Mouse (Mus musculus): Measurements from ENCODE around the gene Prss12.
"Not testable (repeated sequence)": the region's sequence is repeated elsewhere in the genome, so short reads cannot be mapped to it uniquely, and the experiment has no call there.

Prss12 gene

GRCm38 (mm10) chr3:123481266-123481665 lies 34.6 kb downstream of the Prss12 start:
- no peak for DNase-seq (ENCODE audit: low spot score)

DNA sequence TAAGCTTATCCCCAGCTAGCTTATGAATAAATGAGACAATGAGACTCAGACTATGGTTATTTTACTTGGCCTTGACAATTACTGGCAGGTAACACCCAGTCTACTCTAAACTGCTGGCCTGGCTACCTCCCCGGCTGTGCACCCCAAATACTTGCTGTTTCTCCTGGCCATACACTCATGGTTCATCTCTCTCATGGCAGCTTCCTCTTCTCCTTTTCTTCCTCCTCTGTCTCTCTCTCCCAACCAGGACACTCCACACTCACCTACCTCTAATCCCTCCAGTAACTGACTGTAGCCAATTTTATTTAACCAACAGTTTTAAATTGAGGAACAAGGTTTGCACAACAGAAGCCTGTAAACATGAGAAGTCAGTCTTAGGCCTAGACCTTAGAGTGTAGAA lies 45.1 kb downstream of the Prss12 start:
- DNase-seq (ENCODE audit: low spot score): no peak

GRCm38 (mm10) chr3:123493163-123493562 lies 46.5 kb downstream of the Prss12 start:
- DNase-seq (ENCODE audit: low spot score): no peak

- no peak for DNase-seq (ENCODE audit: low spot score)
Measured at GRCm38 (mm10) chr3:123495088-123495487, 48.4 kb downstream of the Prss12 start.

DNA sequence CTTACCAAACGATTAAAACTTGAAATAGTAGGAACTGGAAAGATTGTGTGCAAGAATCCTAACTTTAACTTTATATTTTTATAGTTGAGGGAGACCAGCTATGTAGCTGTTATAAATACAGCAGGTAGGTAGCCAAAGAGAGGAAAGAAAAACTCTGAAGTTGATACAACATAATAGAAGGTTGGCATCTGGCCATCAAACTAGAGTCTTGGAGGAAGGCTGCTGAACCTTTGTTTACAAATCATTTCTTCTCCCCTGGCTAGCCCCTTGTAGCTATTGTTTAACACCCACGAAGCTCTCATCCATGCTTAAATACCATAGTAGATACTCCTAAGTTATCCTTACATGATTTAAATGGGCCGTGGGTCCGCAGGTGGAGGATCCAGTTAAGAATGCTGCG lies 52.1 kb downstream of the Prss12 start:
- DNase-seq (ENCODE audit: low spot score): no peak

DNA sequence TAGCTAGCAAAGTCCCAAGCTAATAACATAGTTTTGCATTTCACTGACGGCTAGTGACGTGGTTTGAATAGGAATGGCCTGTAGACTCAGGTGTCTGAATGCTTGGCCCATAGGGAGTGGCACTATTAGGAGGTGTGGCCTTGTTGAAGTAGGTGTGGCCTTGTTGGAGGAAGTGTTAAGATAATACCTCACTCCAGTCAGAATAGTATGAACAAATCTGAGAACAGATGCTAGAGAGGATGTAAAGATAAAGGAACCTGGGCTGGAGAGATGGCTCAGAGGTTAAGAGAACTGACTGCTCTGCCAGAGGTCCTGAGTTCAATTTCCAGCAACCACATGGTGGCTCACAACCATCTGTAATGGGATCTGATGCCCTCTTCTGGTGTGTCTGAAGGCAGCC lies 55.1 kb downstream of the Prss12 start:
- DNase-seq (ENCODE audit: low spot score): not testable (repeated sequence)

DNA sequence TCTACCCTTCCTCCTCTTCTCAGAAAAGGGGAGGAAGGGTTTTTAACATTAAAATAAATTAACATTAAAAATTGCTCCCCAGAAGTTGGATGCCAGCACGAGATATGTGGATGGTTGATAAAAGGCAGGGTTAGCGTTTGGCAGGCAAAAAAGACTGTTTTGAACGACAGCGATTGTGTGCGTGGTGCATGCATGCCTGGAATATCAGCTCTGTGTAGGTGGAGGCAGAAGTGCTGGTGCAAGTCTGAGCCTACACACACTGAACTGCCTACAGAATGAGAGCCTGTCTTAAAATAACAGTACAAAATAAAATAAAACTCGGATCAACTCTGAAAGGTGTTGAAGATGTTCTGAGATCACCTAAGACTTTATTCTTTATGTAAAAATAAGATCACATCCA lies 57.2 kb downstream of the Prss12 start:
- no peak for DNase-seq (ENCODE audit: low spot score)

DNA sequence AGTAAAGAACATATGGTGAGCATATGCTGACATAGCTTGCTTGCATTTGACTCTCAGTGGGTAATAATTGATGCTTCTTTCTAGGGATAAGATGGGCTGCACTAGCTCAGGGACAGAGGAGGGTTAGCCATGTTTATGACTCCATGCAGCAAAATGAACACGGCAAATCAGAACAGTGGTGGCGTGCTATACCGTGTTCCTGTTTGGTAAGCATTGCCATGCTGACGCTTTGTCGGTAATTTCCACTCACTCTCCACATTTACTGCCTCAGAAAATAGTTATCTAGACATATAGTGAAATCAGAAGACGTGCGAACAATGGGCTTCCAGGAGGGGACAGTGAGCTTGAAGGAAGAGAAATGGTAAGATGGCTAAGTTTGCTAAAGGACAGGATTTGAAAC lies 58.1 kb downstream of the Prss12 start:
- no peak for DNase-seq (ENCODE audit: low spot score)

DNA sequence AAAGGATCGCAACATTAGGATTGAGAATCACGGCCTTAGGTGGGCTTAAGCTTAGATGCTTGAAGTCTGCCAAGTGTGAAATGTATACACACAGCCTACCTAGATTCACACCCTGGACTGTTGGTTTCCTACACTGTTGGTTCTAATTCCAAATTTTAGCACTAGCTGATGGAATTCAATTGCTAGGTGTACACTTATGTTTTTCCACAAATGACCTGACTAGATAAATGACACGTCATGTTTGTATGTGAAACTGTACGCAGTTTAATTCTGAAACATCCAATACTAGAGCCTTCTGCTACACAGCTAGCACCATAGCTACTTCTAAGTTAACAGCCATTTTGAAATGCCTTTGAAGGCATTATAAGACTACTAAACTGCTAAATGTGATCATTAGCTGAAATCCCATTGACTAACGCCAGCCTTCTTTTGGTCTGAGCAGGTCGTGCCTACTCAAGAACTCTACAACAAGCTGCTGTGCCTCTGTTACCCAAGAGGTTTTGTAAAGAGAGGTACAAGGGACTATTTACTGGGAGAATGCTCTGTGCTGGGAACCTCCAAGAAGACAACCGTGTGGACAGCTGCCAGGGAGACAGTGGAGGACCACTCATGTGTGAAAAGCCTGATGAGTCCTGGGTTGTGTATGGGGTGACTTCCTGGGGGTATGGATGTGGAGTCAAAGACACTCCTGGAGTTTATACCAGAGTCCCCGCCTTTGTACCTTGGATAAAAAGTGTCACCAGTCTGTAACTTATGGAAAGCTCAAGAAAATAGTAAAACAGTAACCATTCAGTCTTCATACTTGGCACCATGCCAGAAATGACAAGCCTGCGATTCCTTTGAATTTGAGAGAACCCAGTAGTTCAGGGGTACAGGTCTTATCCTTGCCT lies 59.3 kb downstream of the Prss12 start:
- DNase-seq (ENCODE audit: low spot score): no peak

GRCm38 (mm10) chr3:123506699-123507662 lies 60.3 kb downstream of the Prss12 start:
- no peak for DNase-seq (ENCODE audit: low spot score)

DNA sequence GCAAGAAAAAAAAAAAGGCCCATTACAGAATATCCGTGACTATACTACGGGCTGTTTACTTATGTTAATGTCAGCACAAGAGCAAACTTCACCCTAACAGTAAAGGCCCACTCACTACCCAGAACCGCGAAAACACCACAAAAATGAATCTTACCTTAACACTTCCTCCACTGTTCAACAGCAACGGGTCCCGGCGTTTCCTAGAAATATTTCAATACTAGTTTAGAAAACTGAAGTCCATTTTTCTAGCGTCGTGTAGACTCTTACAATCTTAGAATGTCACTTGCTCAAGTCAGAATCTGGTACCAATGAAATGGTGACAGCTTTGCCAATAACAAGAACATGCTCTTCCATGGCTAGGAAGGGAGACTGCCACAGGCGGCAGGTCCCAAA lies 60.9 kb downstream of the Prss12 start:
- DNase-seq (ENCODE audit: low spot score): no peak

- peak; percentile 99 for DNase-seq (ENCODE audit: low spot score)
Measured at GRCm38 (mm10) chr3:123508056-123508674, 61.5 kb downstream of the Prss12 start.

DNA sequence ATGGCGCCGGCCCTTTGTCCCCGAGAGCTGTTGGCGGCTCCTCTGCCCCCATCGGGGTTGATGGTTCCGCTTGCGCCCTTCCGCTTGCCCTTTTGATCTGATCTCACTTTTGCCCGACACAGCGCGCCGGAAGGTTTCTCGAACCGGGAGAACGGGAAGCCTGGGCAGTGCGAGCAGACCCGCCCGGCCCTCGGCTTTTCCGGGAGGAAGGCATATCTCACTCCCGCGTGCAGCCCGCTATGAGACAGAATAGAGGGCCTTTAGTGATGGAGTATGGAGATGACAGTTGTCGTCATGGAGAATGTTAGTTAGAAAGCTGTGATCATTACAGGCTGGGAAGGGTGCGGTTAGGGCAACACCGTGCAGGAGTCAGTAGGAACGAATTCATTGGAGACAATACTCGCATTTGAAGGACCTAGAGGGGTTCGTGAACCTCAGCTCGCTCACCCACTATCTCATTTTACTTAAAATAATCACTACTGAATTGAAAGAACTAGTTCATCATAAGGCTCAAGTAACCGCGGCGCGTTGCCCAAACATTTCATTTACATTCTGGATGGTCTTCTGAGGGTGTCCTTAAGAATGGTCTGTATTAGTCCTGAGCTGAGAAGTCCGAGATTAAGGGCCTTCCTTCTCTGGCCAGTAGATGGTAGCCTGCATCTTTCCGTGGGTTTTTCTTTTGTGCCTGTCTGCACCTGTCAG lies 62.1 kb downstream of the Prss12 start:
- no peak for DNase-seq (ENCODE audit: low spot score)

DNA sequence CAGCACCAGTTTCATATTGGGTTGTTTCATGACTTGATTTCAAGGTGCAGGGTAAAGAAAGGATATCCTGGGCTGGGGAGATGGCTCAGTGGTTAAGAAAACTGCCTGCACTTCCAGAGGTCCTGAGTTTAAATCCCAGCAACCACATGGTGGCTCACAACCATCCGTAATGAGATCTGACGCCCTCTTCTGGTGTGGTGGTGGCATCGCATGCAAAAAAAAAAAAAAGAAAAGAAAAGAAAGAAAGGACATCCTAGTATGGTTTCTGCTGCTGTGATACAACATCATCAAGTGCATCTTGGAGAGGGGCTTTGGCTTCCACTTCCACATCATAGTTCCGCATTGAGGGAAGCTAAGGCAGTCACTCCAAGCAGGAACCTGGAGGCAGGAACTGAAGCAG lies 65.1 kb downstream of the Prss12 start:
- DNase-seq (ENCODE audit: low spot score): no peak

- DNase-seq (ENCODE audit: low spot score): no peak
Measured at GRCm38 (mm10) chr3:123514886-123515285, 68.2 kb downstream of the Prss12 start.

DNA sequence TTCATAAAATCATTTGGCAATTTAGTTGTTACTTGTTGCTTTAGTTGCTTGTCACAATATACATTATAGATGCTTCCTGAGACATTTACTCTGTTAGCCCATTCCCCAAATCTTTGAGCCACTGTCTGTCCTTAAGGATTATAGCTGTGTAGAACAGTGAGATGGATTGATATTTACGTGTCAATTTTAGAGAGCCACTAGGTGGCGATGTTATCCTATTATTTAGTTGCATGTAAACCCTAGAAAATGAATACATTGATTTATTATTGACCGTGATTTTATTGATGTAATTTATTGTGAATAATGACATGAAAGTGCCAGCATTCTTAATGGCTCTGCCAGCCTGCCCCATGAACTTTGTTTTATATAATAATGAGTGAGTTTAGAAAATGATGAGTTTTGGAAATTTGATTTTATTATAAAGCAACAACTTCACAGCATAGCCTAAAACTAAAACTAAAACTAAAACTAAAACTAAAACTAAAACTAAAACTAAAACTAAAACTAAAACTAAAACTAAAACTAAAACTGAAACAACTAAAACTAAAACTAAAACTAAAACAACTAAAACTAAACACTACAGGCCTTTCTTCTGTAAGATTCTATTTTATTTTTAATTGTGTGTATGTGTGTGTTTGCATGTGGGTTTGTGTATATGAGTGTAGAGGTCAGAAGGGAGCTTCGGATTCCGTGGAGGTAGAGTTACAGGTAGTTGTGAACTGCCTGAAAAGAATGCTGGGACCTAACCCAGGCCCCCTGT lies 69.1 kb downstream of the Prss12 start:
- no peak for DNase-seq (ENCODE audit: low spot score)

DNA sequence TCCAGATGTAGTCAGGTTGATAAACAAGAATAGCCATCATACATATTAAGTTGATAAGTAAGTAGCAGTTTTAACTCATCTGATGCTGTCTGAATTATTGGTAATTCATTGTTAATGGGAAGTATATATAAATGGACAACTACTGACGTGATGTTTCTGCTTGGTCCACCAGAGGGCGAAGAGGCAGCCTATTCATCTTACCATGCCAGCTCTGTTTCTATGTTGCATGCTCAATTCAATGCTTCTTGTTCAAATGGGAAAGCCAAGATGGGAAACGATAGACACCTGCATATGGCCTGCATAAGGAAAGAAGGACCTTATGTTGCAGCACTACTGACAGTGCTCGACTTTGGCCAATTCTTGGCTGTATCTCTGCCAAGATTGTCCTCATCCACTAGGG lies 70.1 kb downstream of the Prss12 start:
- no peak for DNase-seq (ENCODE audit: low spot score)

- DNase-seq (ENCODE audit: low spot score): no peak
Measured at GRCm38 (mm10) chr3:123526313-123527067, 79.8 kb downstream of the Prss12 start.

DNA sequence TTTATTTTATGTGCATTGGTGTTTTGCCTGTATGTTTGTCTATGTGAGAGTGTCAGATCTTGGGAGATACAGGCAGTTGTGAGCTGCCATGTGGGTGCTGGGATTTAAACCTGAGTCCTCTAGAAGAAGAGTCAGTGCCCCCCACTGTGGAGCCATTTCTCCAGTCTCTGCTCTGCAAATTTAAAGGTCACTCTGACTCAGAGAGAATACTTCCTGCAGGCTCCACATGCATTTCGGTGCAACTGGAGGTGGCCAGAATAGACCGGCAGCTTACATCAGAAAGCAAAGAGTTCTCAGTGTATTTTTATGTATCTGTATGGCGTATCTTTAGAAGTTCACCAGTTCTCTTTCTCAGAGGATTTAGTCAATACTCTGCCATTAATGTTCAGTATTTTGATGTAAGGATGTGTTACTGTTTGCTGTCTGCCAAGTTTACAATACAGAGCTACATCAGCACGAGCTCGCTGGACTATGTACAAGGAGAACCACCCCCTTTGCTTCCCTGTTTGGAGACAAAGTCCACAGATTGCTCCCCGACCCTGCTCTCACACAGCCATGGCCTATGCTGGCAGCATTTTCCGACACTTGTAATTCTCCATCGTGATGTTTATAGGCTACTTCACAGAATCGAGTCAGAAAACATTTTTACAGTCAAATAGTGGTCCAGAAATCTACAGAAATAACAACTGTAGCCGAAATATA lies 81.2 kb downstream of the Prss12 start:
- DNase-seq (ENCODE audit: low spot score): no peak

DNA sequence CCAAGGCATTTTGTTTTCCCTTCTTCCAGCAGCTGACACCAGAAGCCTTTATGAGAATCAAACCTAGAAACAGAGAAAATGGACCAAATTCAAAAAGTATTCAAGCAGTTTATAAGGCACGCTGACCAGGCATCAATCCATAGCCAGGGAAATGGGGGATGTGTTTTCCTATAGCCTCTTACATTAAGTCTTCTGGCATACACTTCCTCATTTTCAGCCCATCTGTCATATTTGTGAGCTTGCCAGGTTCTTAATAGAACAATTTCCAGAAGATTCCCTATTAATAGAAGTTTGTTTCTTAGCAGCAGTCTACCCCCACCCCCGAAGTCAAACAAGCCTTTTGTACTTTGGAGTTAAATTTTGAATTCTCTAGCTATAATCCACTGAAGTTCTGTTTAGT lies 84.4 kb downstream of the Prss12 start:
- DNase-seq (ENCODE audit: low spot score): no peak
